Mouse (Mus musculus): ENCODE data around the gene Ak4. TPM values are rescaled to one million over a fixed set of nuclear protein-coding genes. Genes with fewer than 3 reads are reported as not detected.

The Ak4 gene
- polyA plus RNA-seq, 1 experiment from 2014 or later = 7.9 TPM

- no peak overlapping the region for H3K4me3 ChIP-seq
- H3K36me3 ChIP-seq = no peaks in the 10 kb centered on the region
- H3K4me1 ChIP-seq (replicated peaks) = no peaks in the 10 kb centered on the region
- H3K27ac ChIP-seq = no peak overlapping the region
- no peak overlapping the region for H3K4me2 ChIP-seq
- H3K9me3 ChIP-seq = no peaks in the 10 kb centered on the region
- peaks cover 5% of the 10 kb centered on the region for H3K27me3 ChIP-seq
- WGBS = 94% methylated on average over 8 of the region's 8 CpGs
- no peak overlapping the region for H3K9ac ChIP-seq
- no peak for ATAC-seq (ENCODE audit: low FRiP score)
These were observed 71.3 kb downstream of the Ak4 start for GRCm38 (mm10) chr4:101490320-101490917.

- H3K36me3 ChIP-seq = no peaks in the 10 kb centered on the region
- no peak overlapping the region for H3K4me3 ChIP-seq
- no peak for ATAC-seq (ENCODE audit: low FRiP score)
- no peak overlapping the region for H3K4me2 ChIP-seq
- peaks cover 7% of the 10 kb centered on the region for H3K4me1 ChIP-seq (replicated peaks)
- no peak overlapping the region for H3K27ac ChIP-seq
- no peak overlapping the region for H3K9ac ChIP-seq
- H3K9me3 ChIP-seq = no peaks in the 10 kb centered on the region
- WGBS = 77% methylated on average over 6 of the region's 6 CpGs
- H3K27me3 ChIP-seq = peaks cover 17% of the 10 kb centered on the region
These were observed 72.6 kb downstream of the Ak4 start for GRCm38 (mm10) chr4:101491704-101492103.

- ATAC-seq (ENCODE audit: low FRiP score) = no peak
- no peaks in the 10 kb centered on the region for H3K9me3 ChIP-seq
- H3K27me3 ChIP-seq = peaks cover 37% of the 10 kb centered on the region
- no peak overlapping the region for H3K27ac ChIP-seq
- no peak overlapping the region for H3K4me3 ChIP-seq
- no peak overlapping the region for H3K4me2 ChIP-seq
- H3K36me3 ChIP-seq = no peaks in the 10 kb centered on the region
- H3K9ac ChIP-seq = no peak overlapping the region
- peaks cover 16% of the 10 kb centered on the region for H3K4me1 ChIP-seq (replicated peaks)
These were observed 74.6 kb downstream of the Ak4 start for GRCm38 (mm10) chr4:101493611-101494197.

- peak; percentile 61 for ATAC-seq (ENCODE audit: low FRiP score)
- Histone ChIP-seq H3K36me3 (no peaks in the 10 kb centered on the region), H3K27me3 (peaks cover 47% of the 10 kb centered on the region), H3K27ac (no peak overlapping the region), H3K4me3 (peak overlapping the region; percentile 68), H3K9me3 (no peaks in the 10 kb centered on the region), H3K4me1 (replicated peaks) (peaks cover 16% of the 10 kb centered on the region), H3K9ac (peak overlapping the region; percentile 80), H3K4me2 (peak overlapping the region; percentile 96)
- 2% methylated on average over 28 of the region's 28 CpGs for WGBS
These were observed 77.1 kb downstream of the Ak4 start for GRCm38 (mm10) chr4:101496188-101496533.

- Histone ChIP-seq H3K27me3 (peaks cover 53% of the 10 kb centered on the region), H3K4me2 (peak within 1 kb of the TSS; percentile 96), H3K27ac (no peak within 1 kb of the TSS), H3K9ac (peak within 1 kb of the TSS; percentile 80), H3K9me3 (no peaks in the 10 kb centered on the region), H3K36me3 (no peaks in the 10 kb centered on the region), H3K4me3 (peak within 1 kb of the TSS; percentile 68), H3K4me1 (replicated peaks) (peaks cover 16% of the 10 kb centered on the region)
- under 1% methylated on average over 57 of the region's 57 CpGs for WGBS
- ATAC-seq (ENCODE audit: low FRiP score) = peak; percentile 83
These were observed 77.6 kb downstream of the Ak4 start, which contains the start of gene Dnajc6 for GRCm38 (mm10) chr4:101496534-101497237. TSS of gene Dnajc6 (plus strand) at chr4:101496648.

GRCm38 (mm10) chr4:101497336-101497735 is 78.3 kb downstream of the Ak4 start:
- Histone ChIP-seq H3K4me1 (replicated peaks) (peaks cover 16% of the 10 kb centered on the region), H3K36me3 (no peaks in the 10 kb centered on the region), H3K4me2 (peak overlapping the region; percentile 96), H3K9ac (peak overlapping the region; percentile 80; the same call in 1 of the 2 replicates), H3K4me3 (peak overlapping the region; percentile 68), H3K9me3 (no peaks in the 10 kb centered on the region), H3K27ac (no peak overlapping the region), H3K27me3 (peaks cover 53% of the 10 kb centered on the region)
- WGBS = 7% methylated on average over 14 of the region's 14 CpGs
- no peak for ATAC-seq (ENCODE audit: low FRiP score)

- H3K4me3 ChIP-seq = no peak overlapping the region
- H3K4me2 ChIP-seq = no peak overlapping the region
- H3K4me1 ChIP-seq (replicated peaks) = peaks cover 10% of the 10 kb centered on the region
- WGBS = 49% methylated on average over 7 of the region's 7 CpGs
- H3K27me3 ChIP-seq = 0 out of 2 replicates have a peak, but pooled peaks cover 8% of the 10 kb centered on the region
- H3K27ac ChIP-seq = no peak overlapping the region
- H3K9me3 ChIP-seq = no peaks in the 10 kb centered on the region
- no peak overlapping the region for H3K9ac ChIP-seq
- H3K36me3 ChIP-seq = no peaks in the 10 kb centered on the region
- ATAC-seq (ENCODE audit: low FRiP score) = no peak
These were observed 85.5 kb downstream of the Ak4 start for GRCm38 (mm10) chr4:101504470-101505007.

- no peak overlapping the region for H3K9ac ChIP-seq
- 72% methylated on average over 2 of the region's 2 CpGs for WGBS
These were observed 86.9 kb downstream of the Ak4 start for GRCm38 (mm10) chr4:101505966-101506365.

GRCm38 (mm10) chr4:101506372-101506771 is 87.3 kb downstream of the Ak4 start:
- no peak for ATAC-seq (ENCODE audit: low FRiP score)
- Histone ChIP-seq H3K27ac (no peak overlapping the region), H3K27me3 (0 out of 2 replicates have a peak, but pooled peaks cover 3% of the 10 kb centered on the region), H3K4me1 (replicated peaks) (peaks cover 16% of the 10 kb centered on the region), H3K4me2 (no peak overlapping the region), H3K36me3 (no peaks in the 10 kb centered on the region), H3K4me3 (no peak overlapping the region), H3K9ac (no peak overlapping the region), H3K9me3 (no peaks in the 10 kb centered on the region)

More at GRCm38 (mm10) chr4:101505966-101506365, 86.9 kb downstream of the Ak4 start:
- Histone ChIP-seq H3K4me3 (no peak overlapping the region), H3K4me2 (no peak overlapping the region), H3K27ac (no peak overlapping the region), H3K36me3 (no peaks in the 10 kb centered on the region), H3K9me3 (no peaks in the 10 kb centered on the region), H3K4me1 (replicated peaks) (peaks cover 16% of the 10 kb centered on the region), H3K27me3 (0 out of 2 replicates have a peak, but pooled peaks cover 7% of the 10 kb centered on the region)
- no peak for ATAC-seq (ENCODE audit: low FRiP score)

GRCm38 (mm10) chr4:101507571-101508422 is 88.7 kb downstream of the Ak4 start:
- H3K36me3 ChIP-seq = no peaks in the 10 kb centered on the region
- H3K27me3 ChIP-seq = no peaks in the 10 kb centered on the region
- H3K4me1 ChIP-seq (replicated peaks) = peaks cover 16% of the 10 kb centered on the region
- no peaks in the 10 kb centered on the region for H3K9me3 ChIP-seq
- peak overlapping the region; percentile 71 for H3K9ac ChIP-seq
- ATAC-seq (ENCODE audit: low FRiP score) = peak; percentile 83
- WGBS = 10% methylated on average over 24 of the region's 24 CpGs
- H3K27ac ChIP-seq = peak overlapping the region; percentile 59; the same call in 1 of the 2 replicates
- H3K4me3 ChIP-seq = peak overlapping the region; percentile 55
- H3K4me2 ChIP-seq = peak overlapping the region; percentile 94

- Histone ChIP-seq H3K4me3 (peak overlapping the region; percentile 55), H3K27me3 (no peaks in the 10 kb centered on the region), H3K9me3 (no peaks in the 10 kb centered on the region), H3K9ac (peak overlapping the region; percentile 81), H3K27ac (peak overlapping the region; percentile 79), H3K36me3 (no peaks in the 10 kb centered on the region), H3K4me2 (peak overlapping the region; percentile 94), H3K4me1 (replicated peaks) (peaks cover 16% of the 10 kb centered on the region)
- ATAC-seq (ENCODE audit: low FRiP score) = no peak
- 1% methylated on average over 10 of the region's 10 CpGs for WGBS
These were observed 89.4 kb downstream of the Ak4 start for GRCm38 (mm10) chr4:101508431-101508830.

Data from hindbrain, embryonic 13.5 days (tissue).